Mouse (Mus musculus): Measurements from ENCODE around the gene Cnrip1.
"Not testable (repeated sequence)": the region's sequence is repeated elsewhere in the genome, so short reads cannot be mapped to it uniquely, and the experiment has no call there.

Gene Cnrip1

GRCm38 (mm10) chr11:17051545-17052475 is at the start of gene Cnrip1, which contains the start of gene Plek:
Gene Cnrip1 (plus strand): TSS chr11:17051586.
Gene Plek (minus strand): TSS chr11:17052381.
- peak; percentile 7 for DNase-seq (ENCODE audit: low spot score)

- no peak for DNase-seq (ENCODE audit: low spot score)
Measured at GRCm38 (mm10) chr11:17002739-17003373, 48.5 kb upstream of the Cnrip1 start.

DNA sequence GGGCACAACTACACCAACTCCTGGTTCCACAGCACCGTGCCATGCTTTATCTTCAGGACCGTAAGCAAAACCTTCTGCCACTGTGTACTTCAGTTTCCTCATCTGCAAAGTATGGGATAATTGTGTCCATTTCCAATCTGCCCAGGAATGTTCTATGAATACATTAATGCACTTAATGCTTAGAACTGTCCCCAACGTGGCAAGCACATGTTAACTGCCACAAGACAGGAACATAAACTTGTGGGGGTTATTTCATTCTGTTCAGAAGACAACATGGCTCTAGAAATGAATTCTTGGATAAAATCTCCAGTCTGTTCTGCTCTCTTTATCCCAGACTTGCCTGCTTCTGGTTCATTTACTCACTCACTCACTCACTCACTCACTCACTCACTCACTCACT is 47.6 kb upstream of the Cnrip1 start:
- no peak for DNase-seq (ENCODE audit: low spot score)

- DNase-seq (ENCODE audit: low spot score): no peak
Measured at GRCm38 (mm10) chr11:17004899-17005846, 46.2 kb upstream of the Cnrip1 start.

DNA sequence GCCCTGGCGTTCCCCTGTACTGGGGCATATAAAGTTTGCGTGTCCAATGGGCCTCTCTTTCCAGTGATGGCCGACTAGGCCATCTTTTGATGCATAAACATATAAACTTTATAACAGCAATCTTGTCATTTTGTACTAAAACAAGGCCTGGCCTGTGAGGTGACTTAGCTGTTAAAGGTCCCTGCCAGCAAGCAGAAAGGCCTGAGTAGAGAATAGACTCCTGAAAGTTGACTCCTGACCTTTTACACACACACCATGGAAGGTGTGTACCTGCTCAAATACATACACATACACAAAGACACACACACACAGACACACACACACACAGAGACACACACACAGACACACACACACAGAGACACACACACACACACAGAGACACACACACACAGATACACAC is 44.9 kb upstream of the Cnrip1 start:
- DNase-seq (ENCODE audit: low spot score): not testable (repeated sequence)

GRCm38 (mm10) chr11:17007517-17008173 is 43.7 kb upstream of the Cnrip1 start:
- no peak for DNase-seq (ENCODE audit: low spot score)

DNA sequence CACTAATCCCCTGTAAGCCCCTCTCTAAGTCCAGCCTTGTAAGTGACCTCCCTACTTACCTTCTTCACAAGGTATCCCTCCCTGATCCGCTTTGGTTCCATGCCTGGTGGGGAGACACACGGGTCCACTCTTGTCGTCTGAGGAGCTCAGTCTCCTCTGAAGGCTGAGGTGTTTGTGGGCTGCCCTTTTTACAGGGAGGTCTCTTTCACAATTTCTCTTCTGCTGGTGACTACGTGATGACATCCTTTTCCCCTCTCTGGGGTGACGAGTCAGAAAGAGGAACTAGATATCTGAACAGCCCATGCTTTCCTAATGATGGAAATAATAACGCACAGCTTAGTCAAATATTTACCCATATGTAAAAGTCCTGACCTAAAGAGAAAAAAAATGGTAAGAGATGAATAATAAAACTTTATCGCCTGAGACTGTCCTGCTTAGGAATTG is 42.9 kb upstream of the Cnrip1 start:
- DNase-seq (ENCODE audit: low spot score): peak; percentile 35

DNA sequence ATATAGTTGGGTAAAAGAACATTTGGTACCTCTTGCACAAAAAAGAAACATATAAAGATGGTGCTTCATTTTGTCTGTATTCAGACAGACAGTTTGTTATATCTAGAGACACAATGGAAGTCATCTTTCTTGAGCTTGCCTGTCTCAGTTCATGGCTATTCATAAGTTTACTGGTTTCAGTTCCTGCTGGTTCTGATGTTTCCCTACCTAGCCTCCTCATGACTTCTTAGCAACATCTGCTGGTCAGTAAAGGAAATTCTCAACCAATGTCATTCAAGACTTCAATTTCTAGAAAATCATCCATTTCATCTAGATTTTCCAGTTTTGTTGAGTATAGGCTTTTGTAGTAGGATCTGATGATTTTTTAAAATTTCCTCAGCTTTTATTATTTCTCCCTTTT is 38.4 kb upstream of the Cnrip1 start:
- DNase-seq (ENCODE audit: low spot score): no peak

DNA sequence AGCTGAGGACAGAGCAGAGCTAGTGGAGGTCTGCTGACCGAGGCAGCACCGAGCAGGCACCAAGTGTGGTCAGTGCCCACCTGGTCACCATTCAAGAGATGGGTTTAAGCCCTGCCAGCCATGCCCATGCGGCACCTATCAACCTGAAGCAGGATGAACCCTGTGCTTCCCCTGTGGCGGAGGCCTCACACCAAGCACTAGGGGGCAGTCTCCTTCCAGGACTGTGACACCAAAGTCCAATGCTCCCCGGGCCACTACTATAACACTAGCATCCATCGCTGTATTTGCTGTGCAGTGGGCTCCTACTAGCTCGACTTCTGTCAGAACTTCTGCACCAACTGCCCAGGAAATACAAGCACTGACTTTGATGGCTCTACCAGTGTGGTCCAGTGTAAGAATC is 32.1 kb upstream of the Cnrip1 start:
- no peak for DNase-seq (ENCODE audit: low spot score)

GRCm38 (mm10) chr11:17023206-17023605 is 28.2 kb upstream of the Cnrip1 start:
- no peak for DNase-seq (ENCODE audit: low spot score)

GRCm38 (mm10) chr11:17023984-17024383 is 27.4 kb upstream of the Cnrip1 start:
- no peak for DNase-seq (ENCODE audit: low spot score)

DNA sequence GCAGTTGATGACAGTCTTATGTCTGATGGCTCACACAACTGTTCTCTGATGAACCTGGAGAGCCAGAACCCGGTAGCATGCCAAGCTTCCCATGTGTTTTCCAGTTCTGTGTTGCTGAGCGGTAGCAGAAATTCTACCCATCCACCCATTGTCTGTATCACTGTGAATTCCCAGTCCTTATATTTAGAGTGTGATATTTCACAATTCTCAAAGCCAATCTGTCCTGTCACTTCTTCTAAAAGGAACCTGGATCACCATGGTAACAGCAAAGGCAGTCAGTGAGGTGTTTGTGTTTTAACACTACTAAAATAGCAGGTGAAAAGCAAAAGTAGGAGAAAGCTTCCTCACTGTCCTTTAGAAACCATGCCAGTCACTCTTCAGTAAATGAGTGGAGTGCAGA is 5.6 kb upstream of the Cnrip1 start:
- no peak for DNase-seq (ENCODE audit: low spot score)

GRCm38 (mm10) chr11:17052476-17053049 is 1.2 kb downstream of the Cnrip1 start:
- DNase-seq (ENCODE audit: low spot score): no peak

DNA sequence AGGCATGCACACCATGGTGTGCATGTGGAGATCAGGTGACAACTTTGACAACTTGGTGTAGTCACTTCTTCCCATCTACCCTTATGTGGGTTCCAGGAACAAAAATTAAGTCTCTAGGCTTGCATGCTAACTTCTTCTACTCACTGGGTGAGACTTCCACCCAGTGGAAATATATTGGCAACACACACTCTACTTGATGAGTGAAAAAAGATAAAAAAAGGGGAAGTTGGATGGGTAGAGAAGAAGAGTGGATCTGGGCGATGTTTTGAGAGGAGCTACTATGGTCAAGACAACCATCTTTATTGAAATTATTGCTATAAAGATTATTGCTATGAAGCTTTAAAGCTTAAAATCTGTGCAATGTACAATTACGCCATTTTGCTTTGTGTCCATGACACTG is 18.0 kb downstream of the Cnrip1 start:
- not testable (repeated sequence) for DNase-seq (ENCODE audit: low spot score)

DNA sequence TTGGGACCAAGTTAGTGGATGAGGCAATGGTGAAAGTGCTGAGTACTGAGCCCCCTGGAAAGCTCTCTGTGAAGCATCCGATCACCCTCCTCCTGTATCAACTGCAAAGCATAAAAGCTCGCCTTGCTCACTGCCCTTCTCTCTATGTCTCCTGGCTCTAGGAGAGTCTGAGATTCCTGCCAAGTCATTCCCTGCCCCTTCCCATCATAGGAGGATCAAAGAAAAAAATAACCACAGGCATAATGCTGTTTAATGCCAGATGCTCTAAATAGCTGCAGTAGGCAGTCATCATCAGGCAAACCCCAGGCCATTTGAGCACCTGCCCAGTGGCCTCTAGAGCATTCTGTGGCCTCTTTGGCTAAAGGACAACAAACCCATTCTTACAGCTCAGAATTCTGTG is 24.3 kb downstream of the Cnrip1 start:
- DNase-seq (ENCODE audit: low spot score): no peak

DNA sequence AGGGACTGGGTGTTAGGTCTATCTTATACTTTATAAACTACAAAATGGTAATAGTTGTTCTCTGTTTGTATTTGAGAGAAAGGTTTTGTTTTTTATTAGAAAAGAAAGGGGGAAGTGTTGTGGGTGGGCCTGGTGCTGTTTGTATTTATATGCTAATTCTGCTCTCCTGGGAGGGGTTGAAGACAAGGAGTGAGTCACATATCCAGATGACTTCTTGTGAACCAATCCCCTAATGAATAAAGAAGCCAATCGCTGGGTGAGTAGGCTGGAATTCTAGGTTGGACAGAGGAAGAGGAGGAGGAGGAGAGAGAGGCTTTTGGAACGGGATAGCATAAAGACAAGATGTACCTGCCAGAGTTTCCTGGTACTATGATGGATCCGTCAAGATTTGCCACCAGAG is 30.7 kb downstream of the Cnrip1 start:
- DNase-seq (ENCODE audit: low spot score): no peak

DNA sequence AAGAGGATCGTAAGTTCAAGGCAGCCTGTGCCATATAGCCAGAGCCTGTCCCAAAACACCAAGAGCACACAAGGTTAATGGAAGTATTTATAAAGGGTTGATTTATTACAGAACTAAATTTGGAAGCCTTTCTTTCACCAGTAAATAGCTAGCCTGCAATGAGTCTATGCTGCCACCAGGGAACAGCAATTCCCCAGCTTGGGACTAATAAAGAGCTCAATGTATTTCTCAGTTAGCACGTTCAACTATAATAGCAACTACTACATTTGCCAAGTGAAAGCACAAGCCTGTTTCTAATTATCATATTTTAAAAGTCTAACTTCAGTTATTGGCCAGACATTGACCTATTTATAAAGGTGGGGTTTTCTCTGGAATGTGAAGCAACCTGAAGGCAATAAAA is 31.6 kb downstream of the Cnrip1 start:
- no peak for DNase-seq (ENCODE audit: low spot score)

DNA sequence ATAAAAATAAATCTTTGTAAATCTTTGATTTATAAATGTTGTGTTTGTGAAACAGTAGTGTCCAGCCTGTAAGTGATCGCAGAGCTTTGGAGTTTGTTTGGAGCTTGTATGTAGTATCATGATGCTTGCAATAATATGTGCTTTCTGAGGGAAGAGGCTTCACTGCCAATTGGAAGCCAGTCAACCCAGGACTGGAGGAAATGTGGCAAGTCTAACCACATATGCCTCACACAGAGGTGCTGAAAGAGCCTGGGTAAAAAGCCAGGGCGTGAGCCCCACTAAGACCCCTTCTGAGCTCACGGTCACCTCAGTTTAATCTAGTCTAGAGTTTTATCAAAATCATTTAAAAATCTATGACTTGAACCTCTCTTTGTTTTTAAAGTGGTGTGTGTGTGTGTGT is 32.1 kb downstream of the Cnrip1 start:
- no peak for DNase-seq (ENCODE audit: low spot score)

DNA sequence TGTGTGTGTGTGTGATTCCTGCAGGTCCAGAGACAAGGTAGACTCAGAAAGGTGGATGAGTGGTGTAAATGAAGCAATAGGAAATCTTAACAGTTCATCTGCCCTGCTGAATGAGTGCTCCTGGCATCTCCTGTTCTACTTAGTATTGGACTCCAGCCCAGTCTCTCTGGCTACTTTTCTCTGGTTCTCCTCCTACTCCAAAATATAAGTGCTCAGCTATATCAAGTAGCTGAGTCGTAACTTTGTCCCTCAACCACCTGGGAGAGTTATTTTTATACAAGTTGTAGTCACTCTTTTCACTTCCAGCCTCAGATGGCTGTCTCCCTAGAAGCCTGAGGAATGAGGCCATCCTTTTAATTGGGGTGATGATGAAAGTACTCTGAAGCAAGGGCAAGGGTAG is 32.5 kb downstream of the Cnrip1 start:
- DNase-seq (ENCODE audit: low spot score): no peak

DNA sequence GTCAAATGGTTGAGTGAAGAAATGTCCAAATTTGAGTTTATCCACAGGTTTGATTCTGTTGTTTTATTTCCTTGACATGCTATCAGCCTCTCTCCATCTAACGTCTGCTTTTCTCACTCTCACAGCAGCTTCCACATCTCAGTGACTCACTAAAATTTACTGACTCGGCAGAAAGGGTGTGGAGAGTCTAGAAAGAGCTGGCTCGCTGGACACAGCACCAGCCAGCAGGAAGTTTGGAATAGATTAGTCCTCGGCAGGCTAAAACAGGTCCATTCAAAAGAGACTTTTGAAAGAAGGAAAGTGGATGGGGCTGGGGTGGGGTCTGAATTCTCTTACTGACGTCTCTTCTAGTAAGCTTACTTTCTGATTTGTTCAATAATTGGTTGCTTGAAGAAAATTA is 34.7 kb downstream of the Cnrip1 start:
- no peak for DNase-seq (ENCODE audit: low spot score)

DNA sequence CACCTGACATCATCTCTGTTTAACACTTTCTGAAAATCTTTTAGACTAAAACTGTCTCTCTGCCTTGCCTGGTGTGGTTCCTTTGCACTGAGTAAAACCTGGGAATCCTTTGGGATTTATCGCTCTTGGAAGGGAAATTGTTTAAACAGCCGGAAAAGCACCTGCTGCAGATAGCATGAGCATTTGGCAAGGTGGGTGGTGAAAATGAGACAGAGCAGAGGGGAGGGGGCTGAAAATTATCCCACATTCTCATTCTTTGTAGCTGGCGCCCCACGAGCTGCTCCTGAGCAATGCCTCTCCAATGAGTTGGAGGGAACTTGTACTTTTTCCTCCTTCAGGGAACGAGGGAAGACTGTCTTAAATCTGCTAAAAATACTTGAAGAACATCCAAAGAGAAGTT is 55.5 kb downstream of the Cnrip1 start:
- DNase-seq (ENCODE audit: low spot score): no peak
